Mouse (Mus musculus): ENCODE measurements around the gene Mplkip. TPM values are rescaled to one million over a fixed set of nuclear protein-coding genes. Genes with fewer than 3 reads are reported as not detected.

Gene Mplkip
- 49.7 and 52.2 TPM in 2 replicates for polyA plus RNA-seq (2015; fragmentation: Nextera tagmentation; extraction: Ambion mirVana)

GRCm38 (mm10) chr13:17694911-17695699, at the start of gene Mplkip, which contains the start of gene Sugct:
Gene Mplkip, plus strand, starts transcription at chr13:17695192.
Gene Sugct, minus strand, starts transcription at chr13:17695553.
- H3K4me3 ChIP-seq (replicated peaks): peak within 1 kb of the TSS; percentile 85
- H3K27me3 ChIP-seq (replicated peaks): no peaks in the 10 kb centered on the region
- peak within 1 kb of the TSS; percentile 91 for H3K9ac ChIP-seq
- WGBS: under 1% methylated on average over 66 of the region's 66 CpGs
- H3K9me3 ChIP-seq: no peaks in the 10 kb centered on the region
- no peaks in the 10 kb centered on the region for H3K36me3 ChIP-seq
- peaks cover 3% of the 10 kb centered on the region; the same call in 1 of the 2 replicates for H3K4me1 ChIP-seq
- peak; percentile 97 for ATAC-seq (ENCODE audit: insufficient read depth, low FRiP score, low read depth)
- H3K27ac ChIP-seq: peak within 1 kb of the TSS; percentile 92
- peak within 1 kb of the TSS; percentile 62 for H3K4me2 ChIP-seq

GRCm38 (mm10) chr13:17667380-17667779, 27.6 kb upstream of the Mplkip start:
- Histone ChIP-seq H3K27ac (no peak overlapping the region), H3K27me3 (replicated peaks) (no peaks in the 10 kb centered on the region), H3K4me2 (no peak overlapping the region), H3K36me3 (no peaks in the 10 kb centered on the region), H3K9me3 (no peaks in the 10 kb centered on the region), H3K4me1 (no peaks in the 10 kb centered on the region), H3K9ac (no peak overlapping the region), H3K4me3 (replicated peaks) (no peak overlapping the region)
- WGBS: 80% methylated on average over 1 of the region's 1 CpGs
- no peak for ATAC-seq (ENCODE audit: insufficient read depth, low FRiP score, low read depth)

- H3K36me3 ChIP-seq: no peaks in the 10 kb centered on the region
- no peaks in the 10 kb centered on the region for H3K27me3 ChIP-seq (replicated peaks)
- H3K4me2 ChIP-seq: no peak overlapping the region
- no peak for ATAC-seq (ENCODE audit: insufficient read depth, low FRiP score, low read depth)
- 74% methylated on average over 1 of the region's 1 CpGs for WGBS
- no peak overlapping the region for H3K27ac ChIP-seq
- no peak overlapping the region for H3K9ac ChIP-seq
- H3K4me3 ChIP-seq (replicated peaks): no peak overlapping the region
- H3K4me1 ChIP-seq: no peaks in the 10 kb centered on the region
- no peaks in the 10 kb centered on the region for H3K9me3 ChIP-seq
Observed at GRCm38 (mm10) chr13:17671122-17671521, 23.9 kb upstream of the Mplkip start.

GRCm38 (mm10) chr13:17689461-17689860, 5.5 kb upstream of the Mplkip start:
- no peaks in the 10 kb centered on the region for H3K27me3 ChIP-seq (replicated peaks)
- no peaks in the 10 kb centered on the region for H3K36me3 ChIP-seq
- H3K4me1 ChIP-seq: peaks cover 4% of the 10 kb centered on the region; the same call in 1 of the 2 replicates
- no peak overlapping the region for H3K27ac ChIP-seq
- ATAC-seq (ENCODE audit: insufficient read depth, low FRiP score, low read depth): no peak
- no peak overlapping the region for H3K4me3 ChIP-seq (replicated peaks)
- H3K9ac ChIP-seq: no peak overlapping the region
- no peak overlapping the region for H3K4me2 ChIP-seq
- H3K9me3 ChIP-seq: no peaks in the 10 kb centered on the region

GRCm38 (mm10) chr13:17690686-17691085, 4.3 kb upstream of the Mplkip start:
- H3K27me3 ChIP-seq (replicated peaks): no peaks in the 10 kb centered on the region
- H3K9ac ChIP-seq: no peak overlapping the region
- peak overlapping the region; percentile 40; the same call in 1 of the 2 replicates for H3K27ac ChIP-seq
- no peak overlapping the region for H3K4me3 ChIP-seq (replicated peaks)
- no peaks in the 10 kb centered on the region for H3K36me3 ChIP-seq
- H3K4me1 ChIP-seq: peaks cover 4% of the 10 kb centered on the region; the same call in 1 of the 2 replicates
- ATAC-seq (ENCODE audit: insufficient read depth, low FRiP score, low read depth): no peak
- H3K4me2 ChIP-seq: no peak overlapping the region
- H3K9me3 ChIP-seq: no peaks in the 10 kb centered on the region

GRCm38 (mm10) chr13:17691436-17691835, 3.6 kb upstream of the Mplkip start:
- no peaks in the 10 kb centered on the region for H3K9me3 ChIP-seq
- 30% methylated on average over 1 of the region's 1 CpGs for WGBS
- no peak overlapping the region for H3K4me2 ChIP-seq
- no peak overlapping the region for H3K4me3 ChIP-seq (replicated peaks)
- no peak for ATAC-seq (ENCODE audit: insufficient read depth, low FRiP score, low read depth)
- no peaks in the 10 kb centered on the region for H3K27me3 ChIP-seq (replicated peaks)
- peaks cover 4% of the 10 kb centered on the region; the same call in 1 of the 2 replicates for H3K4me1 ChIP-seq
- no peaks in the 10 kb centered on the region for H3K36me3 ChIP-seq
- peak overlapping the region; percentile 16; the same call in 1 of the 2 replicates for H3K27ac ChIP-seq
- no peak overlapping the region for H3K9ac ChIP-seq

- H3K27me3 ChIP-seq (replicated peaks): no peaks in the 10 kb centered on the region
- WGBS: 61% methylated on average over 5 of the region's 5 CpGs
- no peak for ATAC-seq (ENCODE audit: insufficient read depth, low FRiP score, low read depth)
- no peaks in the 10 kb centered on the region for H3K9me3 ChIP-seq
- H3K27ac ChIP-seq: no peak overlapping the region
- no peaks in the 10 kb centered on the region for H3K36me3 ChIP-seq
- H3K4me2 ChIP-seq: peak overlapping the region; percentile 44; the same call in 1 of the 2 replicates
- H3K4me3 ChIP-seq (replicated peaks): no peak overlapping the region
- peaks cover 7% of the 10 kb centered on the region; the same call in 1 of the 2 replicates for H3K4me1 ChIP-seq
- no peak overlapping the region for H3K9ac ChIP-seq
Observed at GRCm38 (mm10) chr13:17693816-17694215, 1.2 kb upstream of the Mplkip start.

- peak; percentile 55 for ATAC-seq (ENCODE audit: insufficient read depth, low FRiP score, low read depth)
- H3K27ac ChIP-seq: peak overlapping the region; percentile 58
- no peaks in the 10 kb centered on the region for H3K27me3 ChIP-seq (replicated peaks)
- H3K9me3 ChIP-seq: no peaks in the 10 kb centered on the region
- peak overlapping the region; percentile 85 for H3K4me3 ChIP-seq (replicated peaks)
- no peaks in the 10 kb centered on the region for H3K36me3 ChIP-seq
- H3K4me2 ChIP-seq: peak overlapping the region; percentile 44
- WGBS: under 1% methylated on average over 24 of the region's 25 CpGs
- H3K4me1 ChIP-seq: peaks cover 7% of the 10 kb centered on the region; the same call in 1 of the 2 replicates
- peak overlapping the region; percentile 33 for H3K9ac ChIP-seq
Observed at GRCm38 (mm10) chr13:17694414-17694813, 578 bp upstream of the Mplkip start.

- no peak for ATAC-seq (ENCODE audit: insufficient read depth, low FRiP score, low read depth)
- peak overlapping the region; percentile 85 for H3K4me3 ChIP-seq (replicated peaks)
- H3K27ac ChIP-seq: peak overlapping the region; percentile 92
- H3K4me1 ChIP-seq: peaks cover 3% of the 10 kb centered on the region; the same call in 1 of the 2 replicates
- no peaks in the 10 kb centered on the region for H3K27me3 ChIP-seq (replicated peaks)
- peak overlapping the region; percentile 62 for H3K4me2 ChIP-seq
- WGBS: 7% methylated on average over 7 of the region's 7 CpGs
- peak overlapping the region; percentile 91 for H3K9ac ChIP-seq
- H3K36me3 ChIP-seq: no peaks in the 10 kb centered on the region
- no peaks in the 10 kb centered on the region for H3K9me3 ChIP-seq
Observed at GRCm38 (mm10) chr13:17695898-17696580, 1.0 kb downstream of the Mplkip start.

GRCm38 (mm10) chr13:17700090-17700715, 5.2 kb downstream of the Mplkip start:
- 82% methylated on average over 3 of the region's 3 CpGs for WGBS

GRCm38 (mm10) chr13:17701322-17701721, 6.3 kb downstream of the Mplkip start:
- Histone ChIP-seq H3K36me3 (no peaks in the 10 kb centered on the region), H3K9me3 (no peaks in the 10 kb centered on the region), H3K9ac (no peak overlapping the region), H3K4me2 (no peak overlapping the region), H3K4me3 (replicated peaks) (no peak overlapping the region), H3K27me3 (replicated peaks) (no peaks in the 10 kb centered on the region), H3K4me1 (peaks cover 3% of the 10 kb centered on the region; the same call in 1 of the 2 replicates), H3K27ac (no peak overlapping the region)
- ATAC-seq (ENCODE audit: insufficient read depth, low FRiP score, low read depth): no peak

More at GRCm38 (mm10) chr13:17700090-17700715, 5.2 kb downstream of the Mplkip start:
- Histone ChIP-seq H3K27ac (no peak overlapping the region), H3K4me3 (replicated peaks) (no peak overlapping the region), H3K9me3 (no peaks in the 10 kb centered on the region), H3K27me3 (replicated peaks) (no peaks in the 10 kb centered on the region), H3K4me2 (no peak overlapping the region), H3K36me3 (no peaks in the 10 kb centered on the region), H3K4me1 (peaks cover 3% of the 10 kb centered on the region; the same call in 1 of the 2 replicates), H3K9ac (no peak overlapping the region)
- ATAC-seq (ENCODE audit: insufficient read depth, low FRiP score, low read depth): no peak
